Mouse (Mus musculus) ovary, postnatal 14 days (tissue): Measurements from ENCODE around the gene Gm26938.

Source experiments
- DNase-seq: peaks from one replicate; pipeline ENCODE4 v3.0.0; 2022; ENCODE audit warnings: low spot score

Gene Gm26938

DNA sequence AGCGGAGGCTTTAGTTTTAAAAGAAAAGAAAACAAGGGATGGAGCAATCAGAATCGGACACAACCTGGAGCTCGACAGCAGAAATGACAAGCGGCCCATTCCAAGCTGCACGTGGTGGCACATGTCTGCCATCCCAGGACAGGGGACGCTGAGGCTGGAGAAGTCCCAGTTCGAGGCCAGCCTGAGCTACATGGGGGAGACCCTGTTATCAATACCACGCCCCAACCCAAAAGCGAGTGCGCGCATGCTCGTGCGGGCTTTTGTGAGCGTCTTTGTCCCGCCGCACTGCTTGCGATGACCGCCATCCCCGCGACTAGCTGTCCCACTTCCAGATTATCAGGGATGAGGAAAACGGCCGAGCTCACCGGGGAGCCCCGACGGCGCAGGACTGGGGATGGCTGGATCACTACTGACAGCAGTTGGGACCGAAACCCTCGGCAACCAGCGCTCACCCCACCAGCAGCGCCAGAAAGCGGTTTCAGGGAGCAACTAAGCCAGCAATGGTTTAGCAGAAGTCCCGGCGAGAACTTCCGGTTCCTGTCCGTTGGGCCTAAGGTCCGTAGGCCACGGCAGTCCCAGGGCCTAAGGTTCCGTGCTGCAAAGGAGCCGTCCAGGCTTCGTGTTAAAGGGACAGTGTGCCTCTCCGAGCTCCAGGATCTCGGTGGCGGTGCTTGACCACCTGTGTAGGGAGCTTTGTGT lies at the start of gene Gm26938, which contains the start of gene Psmg3:
Gene Gm26938, minus strand, starts transcription at position 51 of the 699 bp plus-strand sequence.
Gene Psmg3, minus strand, starts transcription at position 529 of the 699 bp plus-strand sequence.
- DNase-seq, result peak; percentile 94

DNA sequence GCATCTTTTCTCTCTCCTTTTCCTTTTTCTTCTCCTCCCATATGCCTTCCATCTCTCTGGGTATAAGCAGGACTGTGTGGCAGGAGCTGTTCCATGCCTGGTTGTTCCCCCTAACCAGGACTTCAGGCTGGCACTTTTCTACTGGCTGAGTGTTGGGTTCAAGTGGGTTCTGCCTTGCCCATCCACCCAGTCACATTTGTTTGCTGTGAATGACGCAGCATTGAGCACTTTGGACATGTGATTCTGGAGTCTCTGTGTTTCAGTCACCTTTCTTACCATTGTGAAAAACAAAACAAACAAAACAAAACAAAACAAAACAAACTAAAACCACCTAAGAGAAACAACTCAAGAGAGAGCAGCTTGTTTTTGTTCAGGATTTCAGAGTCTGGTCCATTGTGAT lies 45.3 kb upstream of the Gm26938 start:
- DNase-seq, result no peak

DNA sequence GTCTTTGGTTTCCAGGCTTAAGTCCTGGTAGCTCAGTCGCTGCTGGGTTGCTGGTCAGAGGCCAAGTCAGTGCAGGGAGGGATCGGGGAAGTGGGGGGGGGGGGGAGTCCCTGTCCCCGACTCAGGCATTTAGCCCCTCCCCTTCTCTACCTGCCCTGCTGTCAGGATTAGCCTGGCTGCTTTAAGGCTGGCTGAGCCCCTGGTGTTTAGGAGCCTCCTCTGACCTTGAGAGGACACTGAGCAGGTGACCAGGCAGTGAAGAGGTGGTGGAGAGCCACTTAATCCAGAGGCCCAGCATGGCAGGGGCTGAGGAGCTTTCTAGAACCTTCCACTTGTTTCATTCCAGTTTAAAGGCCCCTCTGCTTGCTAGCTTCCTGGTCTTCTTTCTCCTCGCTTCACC lies 44.7 kb upstream of the Gm26938 start:
- no peak for DNase-seq

- peak; percentile 47 for DNase-seq
These were observed 36.6 kb upstream of the Gm26938 start for GRCm38 (mm10) chr5:139862759-139863158.

DNA sequence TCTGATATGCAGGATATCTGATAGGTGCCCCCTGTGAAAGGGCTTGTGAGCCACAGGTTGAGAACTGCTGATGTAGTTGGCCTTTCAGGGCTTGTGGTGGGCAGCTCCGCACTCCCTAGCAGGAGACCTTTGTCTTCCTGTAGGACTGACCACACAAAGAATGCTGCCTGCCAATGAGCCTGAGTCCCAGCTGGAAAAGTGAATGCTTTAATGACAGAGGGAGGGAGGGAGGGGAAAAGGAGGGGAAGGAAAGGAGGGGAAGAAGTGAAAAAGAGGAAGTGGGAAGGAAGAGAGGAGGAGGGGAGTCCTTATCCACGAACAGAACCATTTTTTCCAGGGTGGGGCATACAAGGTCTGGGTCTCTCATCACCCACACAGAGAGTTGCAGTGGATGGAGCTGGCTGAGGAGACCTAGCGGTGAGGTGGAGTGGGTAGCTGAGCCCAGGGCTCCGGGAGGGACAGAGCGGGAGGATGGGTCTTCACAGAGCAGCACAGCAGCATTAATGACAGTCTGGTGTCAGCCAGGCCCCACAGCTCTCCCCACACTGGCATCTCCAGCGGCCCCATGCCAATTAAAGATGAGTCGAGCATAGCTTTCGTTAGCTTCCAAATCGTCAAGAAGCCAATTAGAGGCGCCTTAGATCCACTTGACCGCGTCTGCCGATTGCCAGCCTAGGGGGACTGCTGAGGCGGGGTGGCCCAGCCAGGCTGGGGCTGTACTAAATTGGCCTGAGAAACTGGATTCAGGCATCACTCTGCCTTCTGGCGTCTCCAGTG lies 34.3 kb upstream of the Gm26938 start:
- no peak for DNase-seq

- DNase-seq, result no peak
These were observed 23.6 kb upstream of the Gm26938 start for GRCm38 (mm10) chr5:139849626-139850320.

DNA sequence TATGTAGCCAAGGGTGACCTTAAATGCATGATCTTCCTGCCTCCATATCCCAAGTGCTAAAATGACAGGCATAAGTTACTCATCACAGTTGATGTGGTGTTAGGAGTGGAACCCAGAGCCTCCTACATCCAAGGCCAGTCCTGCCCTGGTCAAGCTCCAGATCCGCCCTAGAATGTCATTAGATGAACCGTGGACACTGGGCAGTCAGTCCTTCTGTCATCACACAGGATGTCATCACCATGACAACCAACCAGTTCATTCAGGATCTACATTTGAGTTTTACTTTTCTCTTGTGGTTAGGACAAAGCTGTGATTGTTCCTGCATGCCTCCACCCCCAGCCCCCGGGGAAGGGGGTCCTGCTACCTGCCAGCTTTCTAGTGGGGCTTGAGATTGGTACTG lies 12.9 kb upstream of the Gm26938 start:
- DNase-seq, result no peak

GRCm38 (mm10) chr5:139838476-139838892 lies 12.3 kb upstream of the Gm26938 start:
- peak; percentile 71 for DNase-seq

DNA sequence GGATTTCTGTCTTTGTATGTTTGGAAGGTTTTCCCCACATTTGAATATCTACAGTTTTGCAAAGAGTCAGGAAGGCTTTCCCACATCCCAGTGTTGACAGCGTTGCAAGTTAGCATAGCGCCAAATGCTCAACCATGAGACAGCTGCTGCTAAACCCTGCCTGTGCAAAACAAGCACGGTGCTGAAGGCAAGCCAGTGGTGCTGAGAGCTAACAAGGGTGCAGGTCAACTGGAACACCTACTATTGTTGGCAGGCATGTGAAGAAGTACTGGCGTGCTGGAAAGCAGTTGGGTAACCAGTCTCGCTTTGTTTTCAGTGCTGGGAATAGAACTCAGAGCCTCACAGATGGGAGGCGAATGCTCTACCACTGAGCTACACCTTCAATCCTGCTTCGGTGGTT lies 9.5 kb upstream of the Gm26938 start:
- DNase-seq, result no peak

DNA sequence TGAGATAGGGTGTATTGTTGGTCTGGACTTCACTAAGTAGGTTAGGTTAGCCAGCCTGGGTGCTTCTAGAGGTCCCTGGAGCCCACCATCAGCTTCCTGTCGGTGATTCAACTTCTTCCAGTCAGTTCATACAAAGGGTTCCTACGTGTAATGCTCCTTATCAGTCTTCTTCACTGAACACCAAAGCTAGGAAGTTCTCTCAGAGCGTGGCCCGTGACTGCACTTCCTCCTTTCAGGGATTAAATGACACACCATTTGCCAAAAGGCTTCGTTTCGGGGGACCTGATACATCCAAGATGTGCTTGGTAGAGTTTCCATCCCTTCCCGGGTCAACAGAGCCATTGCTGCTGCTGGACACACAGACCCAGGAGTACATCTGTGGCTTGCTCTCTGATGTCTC lies 5.9 kb upstream of the Gm26938 start:
- DNase-seq, result no peak

- DNase-seq, result no peak
These were observed 4.5 kb upstream of the Gm26938 start for GRCm38 (mm10) chr5:139830734-139831133.

DNA sequence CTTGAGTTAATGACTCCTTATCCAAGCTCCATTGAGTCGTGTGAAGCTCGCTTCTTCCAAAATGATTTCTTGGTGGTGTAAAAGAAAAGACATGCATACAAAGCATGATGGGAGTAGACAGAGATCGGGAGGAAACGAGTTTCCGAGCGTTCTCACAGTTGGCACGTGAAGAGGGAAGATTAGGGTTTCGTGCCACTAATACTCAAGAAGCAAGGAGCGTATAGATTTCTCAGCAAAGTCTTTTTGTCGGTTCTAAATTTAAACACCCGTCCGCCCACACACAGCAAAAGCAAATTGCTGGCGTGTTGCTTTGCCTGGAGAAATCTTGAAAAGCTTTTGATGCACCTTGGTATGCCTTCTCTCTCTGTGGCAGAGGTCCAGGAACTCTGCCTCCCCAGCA lies 3.2 kb upstream of the Gm26938 start:
- no peak for DNase-seq

DNA sequence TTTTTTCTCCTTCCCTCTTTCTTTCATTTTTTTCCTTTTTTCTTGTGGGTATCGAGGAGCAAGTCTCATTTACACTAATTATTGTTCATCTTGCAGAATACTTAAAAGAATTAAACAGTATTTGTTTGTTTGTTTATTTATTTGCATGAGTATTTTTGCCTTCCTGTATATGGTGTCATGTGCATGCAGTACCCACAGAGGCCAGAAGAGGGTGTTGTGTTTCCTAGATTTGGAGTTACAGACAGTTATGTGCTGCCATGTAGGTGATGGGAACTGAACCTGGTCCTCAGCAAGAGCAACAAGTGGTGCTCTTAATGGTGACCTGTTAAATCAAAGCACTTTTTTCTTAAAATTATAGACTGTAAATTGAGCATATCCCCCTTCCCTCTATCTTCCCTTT lies 1.4 kb upstream of the Gm26938 start:
- no peak for DNase-seq

GRCm38 (mm10) chr5:139825947-139826346 lies 260 bp downstream of the Gm26938 start:
- DNase-seq, result no peak

GRCm38 (mm10) chr5:139824531-139824930 lies 1.7 kb downstream of the Gm26938 start:
- DNase-seq, result no peak

DNA sequence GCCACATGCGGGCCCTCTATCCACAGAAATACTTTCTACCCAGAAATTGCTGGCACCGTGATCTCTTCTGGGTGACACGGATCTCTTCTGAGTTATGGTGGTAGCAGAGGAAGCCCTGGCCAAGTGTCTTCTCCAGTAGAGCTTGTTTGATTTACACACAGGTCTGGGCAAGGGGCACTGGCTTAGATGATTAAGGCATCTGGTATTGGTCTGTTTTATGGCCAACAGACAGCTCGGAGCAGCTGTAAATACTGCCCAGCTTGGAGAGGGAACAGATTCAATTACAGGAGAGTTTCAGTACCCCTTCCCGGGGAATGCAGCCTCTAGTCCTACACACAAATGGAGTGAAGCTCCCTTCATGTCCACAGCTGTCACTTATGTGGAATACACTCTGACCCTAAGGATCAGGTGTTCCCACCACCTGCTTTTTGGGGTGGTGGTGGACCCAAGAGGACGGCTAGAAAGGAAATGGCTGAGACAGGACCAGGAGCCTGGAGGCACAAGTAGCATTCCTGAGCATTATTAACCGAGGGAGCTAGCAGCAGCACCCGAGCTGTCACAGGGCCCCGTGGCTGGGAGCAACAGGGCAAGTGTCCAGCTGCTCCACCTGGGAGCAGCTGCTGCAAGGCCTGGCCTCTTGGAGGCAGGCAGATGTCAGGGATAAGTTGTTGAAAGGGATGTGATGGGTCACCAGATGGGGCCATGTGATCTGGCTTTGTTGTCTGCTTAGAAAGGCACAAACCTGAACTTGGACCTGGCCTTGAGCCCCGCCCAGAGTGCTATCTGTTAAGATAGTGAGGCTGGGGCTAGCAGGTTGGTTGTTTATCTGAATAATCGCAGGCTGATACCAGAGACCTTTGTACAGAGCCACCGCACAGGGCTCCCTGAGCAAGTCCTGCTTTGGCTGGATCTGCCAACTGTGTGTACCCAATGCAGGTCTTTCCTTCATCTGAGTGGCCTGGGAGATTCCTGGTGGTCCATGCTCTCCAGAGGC lies 4.4 kb downstream of the Gm26938 start:
- DNase-seq, result no peak

DNA sequence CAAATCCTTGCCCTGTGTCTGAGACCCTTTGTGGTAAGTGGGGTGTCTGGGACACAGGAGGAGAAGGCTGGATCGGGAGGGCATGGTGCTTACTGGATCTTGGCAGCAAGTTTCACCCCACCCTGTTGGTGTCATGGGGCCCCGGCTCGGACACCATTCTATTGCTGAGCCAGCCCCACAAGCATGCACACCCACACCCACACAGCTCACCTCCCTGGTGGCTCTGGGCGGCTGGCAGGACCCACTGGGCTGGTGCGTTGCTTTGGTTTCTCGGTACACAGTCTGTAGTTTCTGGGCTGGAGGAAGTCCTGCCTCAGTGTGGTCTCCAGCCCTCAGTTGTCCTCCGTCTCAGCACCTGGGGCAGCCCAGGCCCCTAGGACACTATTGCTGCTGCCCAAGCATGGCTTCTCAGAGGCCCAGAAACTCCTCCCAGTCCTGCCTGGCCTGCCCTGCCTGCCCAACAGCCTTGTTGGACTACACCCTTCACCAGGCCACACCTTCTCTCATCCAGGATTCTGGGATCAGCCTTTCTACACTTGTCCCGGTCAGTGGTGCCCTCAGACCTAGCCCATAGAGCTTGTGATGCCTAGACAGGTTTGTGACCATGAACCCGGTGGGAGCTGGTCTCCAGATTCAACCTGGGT lies 6.5 kb downstream of the Gm26938 start, which contains the start of gene Tmem184a:
Gene Tmem184a, minus strand, starts transcription at position 380 of the 644 bp plus-strand sequence.
- no peak for DNase-seq

DNA sequence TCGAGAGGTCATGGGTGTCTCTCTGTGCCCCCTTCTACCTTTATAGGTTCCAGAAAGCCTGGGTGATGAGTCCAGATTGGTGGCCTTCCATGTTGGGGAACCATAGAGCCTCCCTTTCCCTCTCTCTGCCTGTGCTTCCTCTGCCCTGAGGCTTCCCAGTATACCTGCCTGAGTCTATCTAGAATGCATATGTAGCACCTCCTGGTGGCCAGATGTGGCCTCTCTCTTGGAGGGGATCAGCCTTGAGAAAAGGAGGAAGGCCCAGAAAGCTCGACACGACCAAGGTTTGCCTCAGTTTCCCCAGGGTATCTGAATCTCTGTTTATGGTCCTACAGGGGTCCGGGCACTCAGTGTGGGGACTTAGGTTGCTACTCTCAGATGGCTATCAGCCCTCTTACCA lies 7.4 kb downstream of the Gm26938 start:
- peak; percentile 30 for DNase-seq

DNA sequence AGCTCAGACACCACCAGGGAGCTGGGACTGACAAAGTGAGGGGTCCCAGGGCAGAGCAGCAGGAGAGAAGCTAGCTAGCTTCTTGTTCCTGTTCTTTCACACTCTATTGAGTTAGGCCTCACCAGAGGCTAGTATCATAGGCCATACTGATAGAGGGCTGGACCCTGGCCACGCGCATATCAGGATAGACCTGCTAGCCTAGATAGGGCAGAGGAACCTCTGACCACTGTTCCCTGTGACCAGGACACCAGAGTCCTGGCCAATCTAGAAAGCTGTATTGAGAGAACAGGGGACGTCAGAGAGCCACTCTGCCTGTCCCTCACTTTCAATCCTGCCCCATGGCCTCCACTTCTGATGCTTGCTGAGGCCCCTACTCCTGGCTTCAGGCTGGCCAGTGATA lies 8.2 kb downstream of the Gm26938 start:
- no peak for DNase-seq

GRCm38 (mm10) chr5:139817292-139817691 lies 8.9 kb downstream of the Gm26938 start:
- DNase-seq, result no peak

DNA sequence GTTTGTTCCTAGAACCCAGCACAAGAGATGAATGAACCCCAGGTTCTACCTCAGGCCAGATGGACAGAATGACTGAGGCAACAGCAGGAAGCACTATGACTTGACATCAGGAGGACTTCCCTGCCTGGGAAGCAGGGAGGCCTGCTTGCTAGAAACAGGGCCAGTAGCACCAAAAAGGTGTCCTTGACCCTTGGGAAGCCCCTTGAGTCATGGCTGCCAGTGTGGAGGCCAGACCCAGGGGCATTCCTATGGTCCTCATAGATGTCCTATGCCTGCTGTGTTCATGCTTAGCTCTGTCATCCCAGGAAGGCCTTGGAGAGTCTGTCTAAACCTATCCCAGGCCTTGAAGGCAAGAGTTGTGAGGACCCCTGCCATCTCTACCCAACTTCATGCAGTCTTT lies 9.8 kb downstream of the Gm26938 start:
- no peak for DNase-seq
